Mouse (Mus musculus): ENCODE data around the gene Cyp46a1.

DNA sequence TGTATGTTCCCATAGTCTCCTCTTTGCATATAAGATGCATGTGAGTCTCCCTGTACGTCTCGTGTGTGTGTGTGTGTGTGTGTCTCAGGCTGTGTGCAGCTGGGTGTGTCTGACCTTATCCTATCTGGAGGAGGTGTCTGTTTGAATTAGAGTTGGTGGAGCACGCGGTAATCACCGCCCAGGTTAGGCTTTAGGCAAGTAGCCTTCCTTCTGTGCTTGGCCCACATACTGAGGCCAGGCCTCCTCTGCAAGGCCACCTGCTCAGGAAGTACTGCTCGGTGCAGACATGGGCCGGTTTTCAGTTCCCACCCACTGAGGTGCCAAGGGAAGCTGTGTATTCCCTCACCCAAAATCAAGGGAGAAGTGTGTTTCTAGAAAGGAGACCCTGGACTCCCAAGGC, 31.7 kb downstream of the Cyp46a1 start:
- TF ChIP-seq CTCF (IDR thresholded peaks at IDR 0.05; ENCODE audit: low read depth) (no peak), EP300 (IDR thresholded peaks at IDR 0.05; ENCODE audit: low read depth) (no peak)

All from heart, postnatal 0 days (tissue).